Mouse (Mus musculus) urinary bladder, postnatal 36 days (tissue): Measurements from ENCODE around the gene Slc17a7.
A peak's percentile ranks its signal among the peaks of the same experiment; 100 is the strongest.
"Not testable (repeated sequence)": the region's sequence is repeated elsewhere in the genome, so short reads cannot be mapped to it uniquely, and the experiment has no call there.

ENCODE experiments used
- DNase-seq, 2 experiments: peaks; one replicate each; pipeline ENCODE4 v3.0.0; 2022; ENCODE audit warnings: low spot score in 2 of 2, mixed read lengths in 1 of 2

Slc17a7 gene

DNA sequence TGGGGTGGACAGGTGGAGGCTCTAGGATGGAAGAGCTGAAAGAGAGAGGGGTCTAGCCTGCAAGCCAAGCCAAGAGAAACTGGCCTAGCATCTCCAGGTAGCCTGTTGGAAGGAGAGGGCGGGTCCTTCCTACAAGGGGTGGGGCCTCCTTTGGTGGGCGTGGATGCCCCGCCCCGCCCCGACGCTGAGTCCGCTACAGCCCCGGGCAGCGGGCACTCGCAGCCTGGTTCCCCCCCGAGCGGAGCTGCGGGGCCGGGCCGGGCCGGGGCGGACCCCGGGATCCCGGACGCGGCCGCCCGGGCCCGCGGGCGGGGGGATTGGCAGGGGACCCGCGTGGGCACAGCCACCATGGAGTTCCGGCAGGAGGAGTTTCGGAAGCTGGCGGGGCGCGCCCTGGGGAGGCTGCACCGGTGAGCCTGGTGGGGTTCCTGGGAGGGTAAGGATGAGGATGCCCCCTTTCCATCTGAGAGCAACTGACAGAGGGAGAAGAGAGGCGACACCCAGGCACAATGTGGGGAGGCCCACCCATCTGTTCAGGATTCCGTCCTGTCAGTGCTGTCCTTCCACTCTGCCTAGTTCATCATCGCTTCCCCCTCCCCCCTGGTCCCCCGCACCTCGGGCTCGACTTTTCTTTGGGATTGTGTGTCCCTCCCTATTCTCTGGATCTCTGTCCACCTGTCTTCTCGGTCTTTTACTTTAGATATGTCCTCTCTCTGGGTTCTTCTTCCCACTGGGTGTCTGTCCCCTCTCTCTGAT lies at the start of gene Slc17a7:
Slc17a7 (plus strand) TSS at position 215 of the 756 bp plus-strand sequence.
- no peak for DNase-seq

DNA sequence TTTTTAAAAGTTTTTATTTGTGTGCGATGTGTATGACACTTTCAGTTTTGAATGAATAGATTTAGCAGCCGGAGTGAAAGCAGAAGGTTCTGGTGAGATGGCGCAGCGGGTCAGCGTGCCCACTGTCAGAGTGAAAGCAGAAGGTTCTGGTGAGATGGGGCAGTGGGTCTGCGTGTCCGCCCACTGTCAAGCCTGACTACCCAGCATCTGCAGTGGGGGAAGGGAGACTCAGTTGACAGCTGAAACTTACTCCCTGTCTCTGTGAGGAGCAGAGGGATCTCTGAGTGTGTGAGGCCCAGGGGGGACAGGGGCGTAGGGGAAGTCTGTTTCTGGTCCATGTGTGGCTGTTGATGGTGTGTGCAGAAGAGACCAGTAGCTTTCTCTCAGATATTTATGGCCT lies 46.2 kb upstream of the Slc17a7 start:
- no peak for DNase-seq

DNA sequence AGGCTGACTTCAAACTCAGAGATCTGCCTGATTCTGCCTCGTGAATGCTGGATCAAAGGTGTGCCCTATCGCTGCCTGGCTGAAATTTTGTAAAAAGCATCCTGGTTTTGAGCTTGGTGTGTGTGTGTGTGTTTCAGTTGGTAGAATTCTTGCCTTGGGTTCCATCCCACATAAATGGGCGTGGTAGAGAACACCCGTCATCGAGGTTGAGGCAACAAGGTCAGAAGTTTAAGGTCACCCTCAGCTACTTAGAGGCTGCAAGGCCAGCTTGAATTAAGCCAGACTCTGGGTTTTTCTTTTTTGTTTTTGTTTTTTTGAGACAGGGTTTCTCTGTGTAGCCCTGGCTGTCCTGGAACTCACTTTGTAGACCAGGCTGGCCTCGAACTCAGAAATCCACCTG lies 45.4 kb upstream of the Slc17a7 start:
- no peak for DNase-seq

DNA sequence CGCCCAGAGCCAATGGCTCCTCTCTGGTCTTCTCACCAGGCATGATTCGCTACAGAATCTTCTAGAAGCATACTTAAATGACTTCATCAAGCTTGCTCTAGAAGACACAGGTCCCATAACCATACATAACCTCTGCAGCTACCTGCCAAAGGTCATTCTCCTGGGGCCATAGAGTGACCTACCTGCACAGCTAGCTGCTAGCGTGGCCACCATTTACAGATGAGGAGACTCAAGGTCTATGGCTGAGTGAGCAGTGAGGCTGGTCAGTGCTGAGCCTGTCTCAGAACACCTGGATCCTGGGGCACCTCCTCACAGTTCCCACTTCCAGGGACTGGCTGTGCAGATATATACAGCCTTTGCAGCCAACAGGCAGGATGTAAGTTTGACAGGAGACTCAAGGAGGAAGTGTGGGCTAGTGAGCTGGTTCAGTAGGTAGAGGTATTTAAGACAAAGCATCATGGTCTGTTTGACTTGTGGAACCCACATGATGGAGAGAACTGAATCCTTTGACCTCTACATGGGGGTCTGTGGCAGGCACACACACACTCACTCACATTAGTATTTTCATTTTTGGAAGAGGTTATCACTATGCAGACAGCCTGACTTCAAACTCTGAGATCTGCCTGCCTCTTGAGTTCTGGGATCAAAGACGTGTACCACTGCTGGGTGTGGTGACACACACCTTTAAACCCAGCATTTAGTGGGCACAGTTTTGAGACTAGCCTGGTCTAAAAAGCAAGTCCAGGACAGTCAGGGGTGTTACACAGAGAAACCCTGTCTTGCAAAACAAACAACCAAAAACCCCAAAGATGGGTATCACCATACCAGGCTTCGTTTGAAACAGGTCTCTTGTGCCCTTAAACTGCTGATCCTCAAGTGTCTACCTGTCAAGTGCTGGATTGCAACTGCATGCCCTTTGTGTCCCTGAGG lies 43.7 kb upstream of the Slc17a7 start:
- no peak for DNase-seq

DNA sequence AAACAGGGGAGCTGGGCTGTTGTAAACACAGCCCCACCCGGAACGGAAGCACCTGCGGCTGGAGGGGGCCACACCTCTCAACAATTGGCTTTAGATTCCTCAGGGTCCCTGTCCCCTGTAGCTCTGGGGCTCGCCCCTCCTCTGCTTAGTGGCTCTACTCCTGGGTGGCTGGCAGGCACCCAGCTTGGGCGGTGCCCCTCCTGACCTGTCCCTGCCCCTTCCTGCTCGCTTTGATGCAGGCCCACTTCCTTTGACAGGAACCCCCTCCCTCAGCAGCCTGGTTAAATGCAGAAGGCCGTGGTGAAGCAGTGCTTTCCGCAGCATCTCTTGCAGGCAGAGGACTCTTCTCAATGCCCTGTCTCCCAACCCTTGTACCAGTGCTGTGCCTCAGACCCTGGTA lies 42.3 kb upstream of the Slc17a7 start:
- peak in 1 of 2 experiments; percentile 55 for DNase-seq

DNA sequence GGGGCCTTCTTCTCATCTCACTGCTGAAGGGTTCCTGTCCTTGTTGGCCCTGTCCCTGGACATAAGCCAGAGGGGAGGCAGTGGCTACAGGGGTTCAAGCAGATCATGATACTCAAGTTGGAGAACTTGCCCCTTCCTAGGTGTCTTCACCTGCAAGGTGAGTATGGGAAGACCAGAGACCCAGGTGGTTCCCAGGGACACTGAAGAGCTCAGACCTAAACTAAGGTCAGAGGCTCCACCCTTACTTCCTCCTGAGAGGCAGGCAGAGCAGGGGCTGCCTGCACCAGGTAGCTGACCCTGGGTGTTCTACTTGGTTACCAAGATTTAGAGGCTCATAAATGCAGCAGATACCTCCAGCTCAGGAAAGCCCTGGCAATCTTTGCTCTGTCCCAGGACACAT lies 41.8 kb upstream of the Slc17a7 start:
- DNase-seq = no peak

- DNase-seq = no peak
Measured at GRCm38 (mm10) chr7:45122561-45123185, 41.1 kb upstream of the Slc17a7 start.

GRCm38 (mm10) chr7:45123186-45123570 lies 40.6 kb upstream of the Slc17a7 start:
- no peak for DNase-seq

GRCm38 (mm10) chr7:45124224-45125143 lies 39.3 kb upstream of the Slc17a7 start, which contains the start of gene Rps11:
Gene Rps11, minus strand, starts transcription at chr7:45124439.
- DNase-seq = peak; percentile 99

DNA sequence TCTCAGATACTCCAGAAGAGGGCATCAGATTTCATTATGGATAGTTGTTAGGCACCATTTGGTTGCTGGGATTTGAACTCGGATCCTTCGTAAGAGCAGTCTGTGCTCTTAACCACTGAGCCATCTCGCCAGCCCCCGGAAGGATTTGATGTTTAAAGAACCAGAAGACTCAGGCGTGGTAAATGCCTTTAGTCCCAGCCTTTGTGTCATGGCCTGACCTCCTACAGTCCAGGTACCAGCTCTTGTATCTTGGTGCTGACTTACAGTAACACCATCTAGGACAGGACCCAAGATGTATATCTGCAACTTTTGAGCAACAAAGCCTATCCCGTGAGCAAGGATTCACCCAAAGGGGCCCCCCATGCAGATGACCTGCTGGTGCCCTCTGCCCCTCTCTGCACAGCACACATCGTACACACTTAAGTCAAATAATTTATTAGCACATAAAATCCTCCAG lies 38.6 kb upstream of the Slc17a7 start:
- no peak for DNase-seq

DNA sequence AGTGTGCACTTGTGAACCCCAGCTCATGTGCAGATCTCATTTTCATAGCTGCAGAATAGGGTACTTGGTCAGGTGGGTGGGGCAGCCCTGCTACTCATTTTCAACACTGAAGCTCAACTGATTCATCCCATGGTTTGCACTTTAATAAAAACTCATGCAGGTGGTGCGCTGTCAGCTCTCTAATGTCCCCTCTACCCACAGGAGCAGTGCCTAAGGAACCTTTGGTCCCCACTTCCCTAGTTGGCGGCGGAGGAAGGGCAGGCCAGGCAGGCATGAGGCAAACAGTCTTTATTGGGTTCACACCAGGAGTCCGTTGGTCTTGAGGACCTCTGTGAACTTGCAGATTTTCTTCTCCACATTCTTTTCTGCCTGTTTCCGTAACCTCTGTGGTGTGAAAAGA lies 38.1 kb upstream of the Slc17a7 start:
- not testable (repeated sequence) for DNase-seq

DNA sequence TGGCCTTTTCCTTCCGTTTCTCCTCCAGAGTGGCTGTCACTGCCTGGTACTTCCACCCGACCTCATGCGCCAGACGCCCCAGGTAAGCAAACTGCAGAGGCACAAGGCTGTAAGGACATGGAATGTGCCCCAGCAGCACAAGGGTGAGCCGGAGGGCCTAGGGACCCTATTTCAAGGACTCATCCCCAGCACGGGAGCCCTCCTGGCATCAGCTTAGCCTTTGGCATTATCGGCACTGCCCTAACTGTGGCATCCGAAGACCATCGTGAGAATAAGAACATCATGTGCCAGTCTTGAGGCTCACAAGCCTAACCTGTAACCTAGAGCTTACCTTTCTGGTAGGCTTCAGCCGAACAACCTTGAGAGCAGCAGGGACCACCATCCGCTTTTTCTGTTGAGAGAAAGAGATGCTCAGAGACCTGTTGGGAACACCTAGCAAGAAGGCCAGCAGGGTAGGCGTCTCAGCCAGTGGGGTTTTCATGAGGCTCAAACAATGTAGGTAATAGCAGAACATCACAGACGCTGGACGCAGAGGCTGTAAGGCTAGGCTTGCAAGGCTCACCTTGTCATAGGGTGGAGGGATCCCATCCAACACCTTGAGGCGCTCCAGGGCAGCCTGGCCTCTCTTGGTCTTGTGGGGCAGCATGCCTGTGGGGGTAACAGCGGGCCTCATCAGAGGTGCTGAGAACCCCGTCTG lies 37.5 kb upstream of the Slc17a7 start:
- DNase-seq = no peak

GRCm38 (mm10) chr7:45126844-45127699 lies 36.7 kb upstream of the Slc17a7 start:
- DNase-seq = no peak

DNA sequence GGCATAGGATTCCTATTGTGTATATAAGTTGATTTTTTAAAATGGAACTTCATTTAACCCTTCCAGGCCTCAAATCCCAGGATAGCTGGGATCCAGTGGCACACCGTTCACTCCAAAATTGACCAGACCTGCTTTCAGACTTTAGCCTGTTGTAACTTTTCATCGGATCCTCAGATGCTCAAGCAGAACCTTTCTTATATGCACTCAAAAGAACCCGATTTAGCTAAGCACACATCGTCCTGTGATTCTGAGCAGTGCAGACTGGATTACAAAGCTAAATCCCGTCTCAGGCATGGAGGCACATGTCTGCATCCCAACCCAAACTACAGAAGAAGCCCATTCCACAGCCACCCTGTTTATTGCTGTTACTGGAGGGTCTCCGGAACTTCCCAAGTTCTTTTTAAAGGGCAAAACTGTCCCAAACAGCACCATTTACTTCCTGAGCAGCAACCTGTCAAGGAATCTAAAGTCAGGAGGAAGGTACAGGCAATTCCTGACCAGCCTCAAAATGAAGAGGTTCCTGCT lies 36.0 kb upstream of the Slc17a7 start:
- DNase-seq = no peak

GRCm38 (mm10) chr7:45128624-45129246 lies 35.0 kb upstream of the Slc17a7 start, which contains the start of gene Rpl13a:
Gene Rpl13a, minus strand, starts transcription at chr7:45128761.
- peak; percentile 97 to 98 for DNase-seq

DNA sequence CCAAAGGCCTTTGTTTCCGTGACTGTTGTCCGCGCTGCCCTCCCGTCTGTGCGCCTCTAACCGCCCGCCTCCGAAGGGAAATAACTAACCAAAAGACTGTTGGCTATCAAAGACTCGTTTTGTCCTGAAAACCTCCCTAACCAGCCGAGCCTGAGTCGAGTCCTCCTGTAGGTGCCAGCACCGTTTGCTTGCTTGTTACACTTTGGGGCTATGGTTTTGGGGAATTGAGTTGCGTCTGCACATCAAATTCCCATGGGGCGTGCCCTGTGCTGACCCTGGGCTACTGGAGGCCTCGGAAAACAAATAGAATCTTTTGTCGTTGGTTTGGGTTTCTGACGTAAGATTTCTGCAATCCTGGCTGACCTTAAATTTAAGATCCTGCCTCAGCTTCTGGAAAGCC lies 34.4 kb upstream of the Slc17a7 start:
- DNase-seq = peak in 1 of 2 experiments; percentile 41

DNA sequence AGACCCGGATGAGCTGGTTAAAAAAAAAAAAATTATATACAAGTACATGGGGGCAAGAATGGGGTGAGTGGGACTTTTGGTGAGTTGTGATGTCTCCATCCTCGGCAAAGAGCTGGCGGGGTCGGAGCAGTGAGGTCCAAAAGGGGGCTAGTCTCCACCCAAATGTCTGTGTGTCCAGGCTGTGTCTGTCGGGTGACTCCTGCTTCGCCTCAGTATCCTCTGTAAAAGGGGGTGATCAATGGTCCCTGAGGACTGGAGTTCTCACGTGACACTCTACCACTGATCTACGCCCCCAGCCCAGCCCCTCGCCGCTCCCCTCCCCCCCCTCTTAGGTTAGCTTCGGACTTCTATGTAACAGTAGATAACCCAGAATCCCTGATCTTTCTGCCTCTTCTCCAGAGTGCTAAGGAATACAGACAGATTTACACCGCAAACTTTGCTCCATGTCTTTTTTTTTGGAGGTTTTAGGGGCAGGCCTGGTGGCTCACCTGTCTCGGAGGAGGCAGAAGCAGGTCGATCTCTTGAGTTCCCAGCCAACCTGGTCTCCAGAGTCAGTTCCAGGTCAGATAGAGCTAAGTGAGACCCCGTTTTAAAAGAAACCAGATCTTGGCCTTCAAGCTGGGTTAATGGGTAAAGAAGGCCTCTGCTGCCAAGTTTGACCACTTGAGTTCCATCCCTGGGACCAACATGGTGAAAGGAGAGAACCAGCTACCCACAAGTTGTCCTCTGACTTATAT lies 33.8 kb upstream of the Slc17a7 start:
- no peak for DNase-seq

DNA sequence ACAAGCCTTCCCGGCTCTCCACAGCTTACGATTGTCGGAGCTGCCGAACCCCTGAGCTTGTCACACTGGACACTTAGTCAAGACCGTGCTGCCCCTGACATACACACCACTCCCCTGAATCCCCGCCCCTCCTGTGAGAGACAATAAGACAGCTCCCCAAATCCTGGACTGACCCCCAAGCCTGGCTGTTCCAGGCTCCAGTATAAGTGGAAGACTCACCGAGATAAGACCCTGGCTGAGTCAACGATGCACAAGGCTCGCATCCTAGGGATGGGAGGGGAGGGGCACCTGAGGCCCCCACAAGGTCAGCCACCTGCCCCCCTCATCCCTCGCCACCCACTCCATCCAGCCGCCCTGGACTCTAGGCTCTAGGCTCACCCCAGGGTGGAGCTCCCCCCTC lies 31.9 kb upstream of the Slc17a7 start:
- DNase-seq = no peak
